Mouse (Mus musculus): ENCODE measurements around the gene Negr1. TPM values are rescaled to one million over a fixed set of nuclear protein-coding genes. Genes with fewer than 3 reads are reported as not detected.

The Negr1 gene
- polyA plus RNA-seq, 1 experiment from 2014 or later: 5.9 TPM

DNA sequence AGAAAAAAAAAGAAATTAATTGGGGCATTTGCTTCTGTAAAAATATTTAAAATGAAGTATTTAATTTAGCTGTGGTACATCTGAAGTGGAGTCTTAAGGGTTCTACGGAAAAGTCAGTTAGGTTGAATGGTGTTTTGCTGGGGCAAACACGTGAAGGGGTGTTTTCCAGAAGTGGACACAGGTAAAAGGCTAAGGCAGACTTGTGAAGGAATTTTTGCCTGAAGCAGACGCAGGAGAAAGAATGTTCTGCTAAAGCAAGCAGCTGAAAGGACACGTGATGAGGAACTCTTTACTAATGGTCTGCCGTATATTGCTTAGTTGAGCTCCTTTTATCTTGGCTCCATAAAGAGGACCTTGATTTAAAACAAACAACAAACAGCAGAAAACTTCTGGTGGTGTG lies 148.6 kb downstream of the Negr1 start:
- Histone ChIP-seq H3K27me3 (no peaks in the 10 kb centered on the region), H3K4me2 (replicated peaks) (no peak overlapping the region), H3K27ac (no peak overlapping the region), H3K36me3 (no peaks in the 10 kb centered on the region), H3K9ac (no peak overlapping the region), H3K4me1 (peaks cover 6% of the 10 kb centered on the region), H3K4me3 (no peak overlapping the region), H3K9me3 (no peaks in the 10 kb centered on the region)
- ATAC-seq (ENCODE audit: low FRiP score, low read depth): no peak
- 31% methylated on average over 5 of the region's 5 CpGs for WGBS

DNA sequence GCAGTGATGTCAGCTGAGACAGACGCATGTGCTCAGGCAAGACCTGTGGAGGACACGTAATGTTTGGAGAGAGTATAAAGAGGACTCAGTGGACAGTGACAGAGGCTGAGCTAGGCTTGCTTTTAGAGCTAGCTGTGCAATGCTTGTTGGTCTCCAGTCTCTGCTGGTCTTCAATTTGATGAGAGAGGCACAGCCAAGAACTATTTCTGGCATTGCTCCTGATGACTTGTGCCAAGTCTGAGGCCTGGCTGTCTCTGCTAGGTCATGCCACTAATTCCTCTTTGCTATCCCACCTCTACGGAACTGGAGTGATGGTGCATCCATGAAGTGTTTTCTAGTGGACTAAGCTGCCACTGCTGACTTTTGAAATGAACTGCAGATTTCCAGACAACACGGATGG lies 149.1 kb downstream of the Negr1 start:
- Histone ChIP-seq H3K4me1 (peaks cover 6% of the 10 kb centered on the region), H3K4me3 (no peak overlapping the region), H3K36me3 (no peaks in the 10 kb centered on the region), H3K9ac (no peak overlapping the region), H3K27me3 (no peaks in the 10 kb centered on the region), H3K9me3 (no peaks in the 10 kb centered on the region), H3K4me2 (replicated peaks) (no peak overlapping the region), H3K27ac (no peak overlapping the region)
- WGBS: 62% methylated on average over 4 of the region's 4 CpGs
- no peak for ATAC-seq (ENCODE audit: low FRiP score, low read depth)

- no peak overlapping the region for H3K4me2 ChIP-seq (replicated peaks)
- no peak overlapping the region for H3K27ac ChIP-seq
- no peaks in the 10 kb centered on the region for H3K36me3 ChIP-seq
- no peaks in the 10 kb centered on the region for H3K9me3 ChIP-seq
- no peak overlapping the region for H3K9ac ChIP-seq
- no peaks in the 10 kb centered on the region for H3K27me3 ChIP-seq
- no peak overlapping the region for H3K4me3 ChIP-seq
- ATAC-seq (ENCODE audit: low FRiP score, low read depth): no peak
- H3K4me1 ChIP-seq: no peaks in the 10 kb centered on the region
Measured at GRCm38 (mm10) chr3:156736335-156736734, 174.7 kb downstream of the Negr1 start.

GRCm38 (mm10) chr3:156739529-156739928 lies 177.9 kb downstream of the Negr1 start:
- no peaks in the 10 kb centered on the region for H3K4me1 ChIP-seq
- ATAC-seq (ENCODE audit: low FRiP score, low read depth): no peak
- H3K36me3 ChIP-seq: no peaks in the 10 kb centered on the region
- H3K4me3 ChIP-seq: no peak overlapping the region
- no peak overlapping the region for H3K9ac ChIP-seq
- no peak overlapping the region for H3K27ac ChIP-seq
- H3K9me3 ChIP-seq: no peaks in the 10 kb centered on the region
- no peak overlapping the region for H3K4me2 ChIP-seq (replicated peaks)
- 72% methylated on average over 3 of the region's 3 CpGs for WGBS
- no peaks in the 10 kb centered on the region for H3K27me3 ChIP-seq

- Histone ChIP-seq H3K4me1 (peaks cover 10% of the 10 kb centered on the region), H3K27ac (no peak overlapping the region), H3K4me2 (replicated peaks) (no peak overlapping the region), H3K9ac (no peak overlapping the region), H3K27me3 (no peaks in the 10 kb centered on the region), H3K36me3 (no peaks in the 10 kb centered on the region), H3K4me3 (no peak overlapping the region), H3K9me3 (no peaks in the 10 kb centered on the region)
- no peak for ATAC-seq (ENCODE audit: low FRiP score, low read depth)
- 89% methylated on average over 1 of the region's 1 CpGs for WGBS
Measured at GRCm38 (mm10) chr3:156743266-156743665, 181.7 kb downstream of the Negr1 start.

DNA sequence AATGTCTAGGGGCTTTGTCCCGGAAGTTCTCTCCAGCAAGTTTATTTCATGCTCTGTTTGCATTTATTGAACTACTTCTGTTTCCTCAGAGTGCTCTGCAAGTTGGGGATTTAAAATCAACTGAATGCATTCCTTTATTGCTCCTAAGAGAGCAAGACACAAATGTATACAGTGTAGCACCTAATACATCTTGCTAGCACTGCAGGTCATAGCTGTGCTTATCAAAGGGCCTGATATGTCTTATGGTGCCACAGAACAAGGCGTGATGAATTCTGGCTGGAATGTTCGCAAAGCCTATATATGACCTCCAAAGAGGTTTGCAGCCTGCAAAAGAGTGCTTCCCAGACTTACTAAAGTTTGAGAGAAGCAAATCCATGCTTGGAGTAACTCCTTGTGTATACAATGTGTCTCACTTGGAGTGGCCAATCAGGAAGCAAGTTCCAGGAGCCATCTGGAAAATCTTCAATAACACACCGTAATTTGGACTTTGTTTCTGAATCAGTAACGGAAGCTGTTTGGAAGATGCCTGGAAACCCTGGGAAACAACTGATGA lies 183.7 kb downstream of the Negr1 start:
- Histone ChIP-seq H3K27me3 (no peaks in the 10 kb centered on the region), H3K36me3 (no peaks in the 10 kb centered on the region), H3K9me3 (no peaks in the 10 kb centered on the region), H3K27ac (no peak overlapping the region), H3K4me3 (no peak overlapping the region), H3K9ac (no peak overlapping the region), H3K4me1 (peaks cover 10% of the 10 kb centered on the region), H3K4me2 (replicated peaks) (no peak overlapping the region)
- peak; percentile 62 for ATAC-seq (ENCODE audit: low FRiP score, low read depth)
- WGBS: 37% methylated on average over 5 of the region's 5 CpGs

GRCm38 (mm10) chr3:156747456-156747855 lies 185.9 kb downstream of the Negr1 start:
- Histone ChIP-seq H3K4me3 (no peak overlapping the region), H3K9me3 (no peaks in the 10 kb centered on the region), H3K27ac (no peak overlapping the region), H3K36me3 (no peaks in the 10 kb centered on the region), H3K4me2 (replicated peaks) (no peak overlapping the region), H3K9ac (no peak overlapping the region), H3K27me3 (no peaks in the 10 kb centered on the region), H3K4me1 (peaks cover 10% of the 10 kb centered on the region)
- 53% methylated on average over 3 of the region's 3 CpGs for WGBS
- ATAC-seq (ENCODE audit: low FRiP score, low read depth): no peak

- 31% methylated on average over 4 of the region's 4 CpGs for WGBS
- H3K4me1 ChIP-seq: no peaks in the 10 kb centered on the region; the same call in 1 of the 2 replicates
Measured at GRCm38 (mm10) chr3:156753780-156754373, 192.3 kb downstream of the Negr1 start.

DNA sequence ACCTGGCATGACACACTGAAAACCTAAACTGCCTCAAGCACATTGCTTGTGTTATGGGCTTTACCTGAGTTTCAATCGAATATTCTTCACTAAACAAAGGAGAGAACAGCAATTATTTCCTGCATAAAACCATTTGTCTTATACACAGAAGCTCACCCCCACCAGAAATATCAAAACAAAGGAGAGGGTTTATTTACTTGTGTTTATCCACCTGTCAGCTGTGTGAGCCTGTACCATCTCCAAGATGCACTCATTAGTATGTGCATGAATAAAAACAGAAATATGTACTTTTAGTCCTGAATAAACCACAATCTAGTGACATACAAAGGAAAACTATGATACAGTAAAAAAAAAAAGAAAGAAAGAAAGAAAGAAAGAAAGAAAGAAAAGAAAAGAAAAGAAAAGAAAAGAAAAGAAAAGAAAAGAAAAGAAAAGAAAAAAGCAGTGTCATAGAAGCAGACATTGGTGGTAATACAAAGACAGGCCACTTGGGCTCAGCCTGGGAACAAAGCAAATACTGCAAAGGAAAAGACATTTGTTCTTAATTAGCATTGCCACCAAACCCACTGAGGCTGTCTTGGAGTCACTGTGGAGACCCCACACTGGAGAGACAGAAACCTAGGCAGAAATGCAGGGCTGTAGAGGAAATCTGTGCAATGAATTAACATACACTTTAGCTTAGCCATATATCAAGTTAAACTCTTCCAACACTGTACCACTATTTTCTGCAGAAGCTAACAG lies 193.4 kb downstream of the Negr1 start:
- ATAC-seq (ENCODE audit: low FRiP score, low read depth): no peak
- no peaks in the 10 kb centered on the region for H3K9me3 ChIP-seq
- 67% methylated on average over 1 of the region's 1 CpGs for WGBS
- H3K36me3 ChIP-seq: no peaks in the 10 kb centered on the region
- H3K4me1 ChIP-seq: no peaks in the 10 kb centered on the region
- no peak overlapping the region for H3K4me2 ChIP-seq (replicated peaks)
- H3K27me3 ChIP-seq: no peaks in the 10 kb centered on the region
- no peak overlapping the region for H3K4me3 ChIP-seq
- H3K9ac ChIP-seq: no peak overlapping the region
- no peak overlapping the region for H3K27ac ChIP-seq

More at GRCm38 (mm10) chr3:156753780-156754373, 192.3 kb downstream of the Negr1 start:
- Histone ChIP-seq H3K4me3 (no peak overlapping the region), H3K9ac (no peak overlapping the region), H3K4me2 (replicated peaks) (no peak overlapping the region), H3K36me3 (no peaks in the 10 kb centered on the region), H3K27ac (no peak overlapping the region), H3K27me3 (no peaks in the 10 kb centered on the region), H3K9me3 (no peaks in the 10 kb centered on the region)
- ATAC-seq (ENCODE audit: low FRiP score, low read depth): no peak

GRCm38 (mm10) chr3:156765015-156765414 lies 203.4 kb downstream of the Negr1 start:
- no peaks in the 10 kb centered on the region for H3K27me3 ChIP-seq
- H3K27ac ChIP-seq: no peak overlapping the region
- H3K4me1 ChIP-seq: peaks cover 11% of the 10 kb centered on the region; the same call in 1 of the 2 replicates
- no peak overlapping the region for H3K4me3 ChIP-seq
- no peak for ATAC-seq (ENCODE audit: low FRiP score, low read depth)
- H3K9me3 ChIP-seq: no peaks in the 10 kb centered on the region
- no peak overlapping the region for H3K4me2 ChIP-seq (replicated peaks)
- H3K36me3 ChIP-seq: no peaks in the 10 kb centered on the region
- H3K9ac ChIP-seq: no peak overlapping the region
- WGBS: 61% methylated on average over 3 of the region's 3 CpGs

DNA sequence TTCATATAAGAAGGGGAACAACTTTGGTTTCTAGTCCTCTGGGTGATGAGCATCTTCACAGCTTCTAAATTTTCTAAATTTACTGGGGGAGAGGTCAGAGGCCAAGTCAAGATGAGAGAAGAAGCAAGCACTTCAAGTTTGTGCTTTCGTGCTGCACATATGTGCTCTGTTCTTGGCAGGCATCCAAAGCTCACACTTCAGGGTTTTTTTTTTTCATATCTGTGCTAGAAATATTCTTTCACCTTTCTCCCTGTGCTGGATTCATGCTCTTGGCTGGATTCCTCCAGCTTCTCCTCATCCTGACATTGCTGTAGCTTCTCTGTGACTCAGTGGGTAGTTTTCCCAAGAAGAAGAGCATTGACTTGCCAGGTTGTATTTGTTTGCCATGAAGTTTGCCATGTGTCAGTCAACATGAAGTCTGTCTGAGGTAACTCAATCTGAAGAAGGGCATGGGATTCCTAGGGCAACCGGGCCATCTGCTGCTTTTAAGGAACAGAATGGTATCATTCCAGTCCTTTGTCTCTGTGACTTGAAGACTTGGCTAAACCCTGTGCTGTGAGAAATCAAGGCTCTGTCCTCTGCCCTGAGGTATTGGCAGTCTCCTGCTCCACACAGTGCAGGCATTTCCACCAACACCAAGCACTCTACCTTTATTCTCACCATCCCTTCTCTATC lies 204.7 kb downstream of the Negr1 start:
- Histone ChIP-seq H3K4me2 (replicated peaks) (no peak overlapping the region), H3K4me3 (no peak overlapping the region), H3K27ac (no peak overlapping the region), H3K9me3 (no peaks in the 10 kb centered on the region), H3K36me3 (no peaks in the 10 kb centered on the region), H3K27me3 (no peaks in the 10 kb centered on the region), H3K9ac (no peak overlapping the region), H3K4me1 (peaks cover 11% of the 10 kb centered on the region; the same call in 1 of the 2 replicates)
- ATAC-seq (ENCODE audit: low FRiP score, low read depth): peak; percentile 25
- 47% methylated on average over 2 of the region's 2 CpGs for WGBS

DNA sequence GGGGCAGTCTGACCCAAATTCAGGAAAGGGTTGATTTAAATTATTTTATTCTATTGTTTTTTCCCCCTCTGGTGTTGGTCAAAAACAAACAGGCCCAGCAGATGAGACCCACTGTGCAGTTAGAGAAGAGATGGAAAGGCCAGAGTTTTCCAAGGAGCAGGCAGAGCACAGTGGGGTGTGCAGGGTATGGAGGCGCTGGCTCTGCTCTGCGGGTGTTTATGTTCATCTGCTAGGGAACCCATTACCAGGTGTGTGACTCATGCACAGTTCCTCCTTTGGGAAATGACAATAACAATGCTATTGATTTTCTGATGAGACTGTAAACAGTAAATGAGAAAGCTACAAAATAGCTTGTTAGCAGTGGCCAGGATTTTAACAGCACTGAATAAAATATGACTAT lies 210.0 kb downstream of the Negr1 start:
- H3K4me1 ChIP-seq: peaks cover 1% of the 10 kb centered on the region; the same call in 1 of the 2 replicates
- no peaks in the 10 kb centered on the region for H3K27me3 ChIP-seq
- 49% methylated on average over 2 of the region's 2 CpGs for WGBS
- no peak overlapping the region for H3K4me2 ChIP-seq (replicated peaks)
- no peak overlapping the region for H3K9ac ChIP-seq
- ATAC-seq (ENCODE audit: low FRiP score, low read depth): no peak
- H3K4me3 ChIP-seq: no peak overlapping the region
- no peaks in the 10 kb centered on the region for H3K36me3 ChIP-seq
- no peaks in the 10 kb centered on the region for H3K9me3 ChIP-seq
- H3K27ac ChIP-seq: no peak overlapping the region
